Mouse (Mus musculus): ENCODE results near the gene Gm10964. TPM values are rescaled to one million over a fixed set of nuclear protein-coding genes. Genes with fewer than 3 reads are reported as not detected.

The Gm10964 gene
- polyA plus RNA-seq, 1 experiment from 2014 or later = not detected

DNA sequence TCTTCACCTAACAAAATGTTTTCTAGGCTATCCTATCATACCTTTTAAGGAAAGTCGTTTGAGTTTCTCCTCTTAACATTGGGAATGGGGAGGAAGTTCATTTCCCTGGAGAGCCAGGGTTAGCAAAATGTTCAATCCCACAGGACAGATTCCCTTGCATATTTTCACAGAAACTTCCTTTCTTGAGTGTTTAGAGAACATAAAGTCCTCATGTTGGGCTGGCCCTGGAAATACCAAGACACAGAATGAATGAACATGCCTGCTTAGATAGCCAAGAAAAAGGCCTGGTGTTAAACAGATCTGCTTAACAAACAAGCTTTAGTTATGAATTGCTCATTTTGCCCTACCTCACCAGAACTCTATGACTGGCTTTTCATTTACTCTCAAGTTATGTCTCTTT is 53.4 kb downstream of the Gm10964 start:
- ATAC-seq (ENCODE audit: low FRiP score) (no peak), DNase-seq (ENCODE audit: low spot score, missing footprints) (no peak)
- Histone ChIP-seq H3K27me3 (ENCODE audit: control insufficient read depth, insufficient read depth, low read length) (no peaks in the 10 kb centered on the region), H3K4me2 (no peak overlapping the region), H3K9me3 (ENCODE audit: control insufficient read depth, low read length) (no peaks in the 10 kb centered on the region), H3K4me1 (ENCODE audit: control insufficient read depth, insufficient read depth, low read length) (peaks cover 9% of the 10 kb centered on the region), H3K27ac (ENCODE audit: low read depth, low read length) (no peak overlapping the region), H3K4me3 (ENCODE audit: low read depth, low read length) (no peak overlapping the region), H3K36me3 (ENCODE audit: control insufficient read depth, insufficient read depth, low read length) (no peaks in the 10 kb centered on the region), H3K9ac (ENCODE audit: low read length) (no peak overlapping the region)
- WGBS = 74% methylated on average over 1 of the region's 1 CpGs

Other genes starting within 250 kb of the Gm10964 start
- 4.3 and 5.6 TPM in 2 replicates for gene Syt6, start 164.1 kb upstream of the Gm10964 start, polyA plus RNA-seq (2014; fragmentation: Nextera tagmentation; extraction: Ambion mirVana)
- 0.08 and 0.19 TPM in 2 replicates for gene Atg4a-ps, start 93.3 kb upstream of the Gm10964 start, polyA plus RNA-seq (2014; fragmentation: Nextera tagmentation; extraction: Ambion mirVana)
- gene Olfml3, start 1.4 kb upstream of the Gm10964 start, polyA plus RNA-seq (2014; fragmentation: Nextera tagmentation; extraction: Ambion mirVana) = 8.9 and 10.5 TPM in 2 replicates
- gene Hipk1, start 52.2 kb downstream of the Gm10964 start, polyA plus RNA-seq (2014; fragmentation: Nextera tagmentation; extraction: Ambion mirVana) = 15.9 and 16.6 TPM in 2 replicates
- 36.3 and 44.6 TPM in 2 replicates for gene Dclre1b, start 70.1 kb downstream of the Gm10964 start, polyA plus RNA-seq (2014; fragmentation: Nextera tagmentation; extraction: Ambion mirVana)
- 22.8 and 25.6 TPM in 2 replicates for gene Ap4b1, start 70.2 kb downstream of the Gm10964 start, polyA plus RNA-seq (2014; fragmentation: Nextera tagmentation; extraction: Ambion mirVana)
- gene Gm43064, start 70.2 kb downstream of the Gm10964 start, polyA plus RNA-seq (2014; fragmentation: Nextera tagmentation; extraction: Ambion mirVana) = 0.15 TPM in 1 of 2 replicates, not detected in the other
- gene Bcl2l15, start 93.2 kb downstream of the Gm10964 start, polyA plus RNA-seq (2014; fragmentation: Nextera tagmentation; extraction: Ambion mirVana) = 0.14 and 0.20 TPM in 2 replicates
- 0.23 and 0.65 TPM in 2 replicates for gene Ptpn22, start 120.4 kb downstream of the Gm10964 start, polyA plus RNA-seq (2014; fragmentation: Nextera tagmentation; extraction: Ambion mirVana)
- 21.1 and 24.0 TPM in 2 replicates for gene Rsbn1, start 174.8 kb downstream of the Gm10964 start, polyA plus RNA-seq (2014; fragmentation: Nextera tagmentation; extraction: Ambion mirVana)
- 53.4 and 59.2 TPM in 2 replicates for gene Phtf1, start 228.7 kb downstream of the Gm10964 start, polyA plus RNA-seq (2014; fragmentation: Nextera tagmentation; extraction: Ambion mirVana)

Measured in midbrain, embryonic 11.5 days (tissue).